Mouse (Mus musculus) embryonic fibroblast, embryonic 13.5 days (primary cell): ENCODE results near the gene Fbxo22.

ENCODE experiments used
- CTCF ChIP-seq: IDR thresholded peaks from 2 replicates; pipeline ENCODE4 v1.5.1; 2011; ENCODE audit warnings: mild to moderate bottlenecking, control low read depth, low read length, moderate library complexity, borderline replicate concordance; ENCODE audit not compliant: insufficient read depth
- POLR2A ChIP-seq: IDR thresholded peaks from 2 replicates; pipeline ENCODE4 v1.6.1; 2011; ENCODE audit warnings: low read depth, mild to moderate bottlenecking, control low read depth, low read length, moderate library complexity

- TF ChIP-seq POLR2A (no peak), CTCF (no peak)
These were observed 65.2 kb downstream of the Fbxo22 start for GRCm38 (mm10) chr9:55273906-55274305.
